Mouse (Mus musculus) R1 (cell line): Measurements from ENCODE around the gene Klra7.
"Not testable (repeated sequence)": the region's sequence is repeated elsewhere in the genome, so short reads cannot be mapped to it uniquely, and the experiment has no call there.

Experiments used
- DNase-seq: peaks from one replicate; pipeline ENCODE4 v3.0.0-alpha.2; 2018; ENCODE audit warnings: low read depth, low spot score

Gene Klra7

DNA sequence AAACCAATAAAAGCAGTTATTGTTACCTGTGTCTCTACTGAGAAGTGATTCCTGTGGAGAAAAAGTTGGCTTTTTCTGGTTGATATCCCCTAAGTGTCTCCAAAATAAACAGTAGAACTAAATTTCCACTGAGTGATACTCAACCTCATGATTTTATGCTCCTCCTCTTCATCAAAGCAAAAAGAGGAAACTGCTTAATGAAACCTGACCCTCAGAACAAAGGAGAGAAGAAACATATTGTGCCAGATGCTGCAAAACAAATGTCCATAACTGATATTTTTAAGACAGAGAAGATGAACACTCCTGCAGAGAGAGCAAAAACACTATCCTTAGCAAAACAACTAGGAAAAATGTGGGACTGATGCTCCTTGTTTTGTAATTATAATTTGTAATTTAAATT is at the start of gene Klra7:
Gene Klra7, minus strand, starts transcription at position 101 of the 400 bp plus-strand sequence.
- no peak for DNase-seq

DNA sequence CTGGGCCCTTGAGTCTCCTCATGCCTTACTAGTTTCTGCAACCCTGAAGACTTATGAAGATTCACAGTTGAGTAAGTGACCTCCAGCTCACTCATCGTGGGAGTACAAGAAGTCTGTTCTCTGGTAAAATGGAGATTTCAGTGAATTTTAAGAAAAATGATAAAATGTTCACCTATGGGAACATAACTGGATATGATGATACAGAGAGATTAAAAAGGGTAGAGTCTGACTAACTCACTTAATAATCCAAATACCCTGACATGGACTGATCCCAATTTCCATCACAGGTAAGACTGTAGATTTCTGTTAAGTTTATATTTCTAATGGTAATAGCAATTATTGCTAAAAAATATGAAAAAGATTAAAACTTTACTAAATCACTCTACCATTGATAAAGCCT is 48.7 kb upstream of the Klra7 start, which contains the start of gene Klra10:
Gene Klra10, minus strand, starts transcription at position 101 of the 400 bp plus-strand sequence.
- not testable (repeated sequence) for DNase-seq

DNA sequence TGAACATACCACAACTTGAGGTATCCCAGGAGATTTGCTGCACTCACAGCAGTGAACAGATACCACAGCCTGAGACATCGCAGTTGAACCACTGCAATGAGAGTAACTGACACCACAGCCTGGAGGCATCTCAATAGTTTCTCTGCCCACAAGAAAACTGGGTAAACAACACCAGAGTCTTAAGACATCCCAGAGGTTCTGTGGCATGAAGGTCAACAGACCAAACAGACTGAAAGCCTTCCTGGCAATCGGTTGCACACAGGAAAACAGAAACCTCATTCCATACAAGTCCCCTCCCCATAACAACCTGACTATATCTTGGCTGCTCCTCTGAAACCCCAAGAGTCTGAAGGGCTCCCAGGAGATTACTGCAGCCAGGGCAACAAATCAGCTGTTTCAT is 22.2 kb upstream of the Klra7 start:
- no peak for DNase-seq

DNA sequence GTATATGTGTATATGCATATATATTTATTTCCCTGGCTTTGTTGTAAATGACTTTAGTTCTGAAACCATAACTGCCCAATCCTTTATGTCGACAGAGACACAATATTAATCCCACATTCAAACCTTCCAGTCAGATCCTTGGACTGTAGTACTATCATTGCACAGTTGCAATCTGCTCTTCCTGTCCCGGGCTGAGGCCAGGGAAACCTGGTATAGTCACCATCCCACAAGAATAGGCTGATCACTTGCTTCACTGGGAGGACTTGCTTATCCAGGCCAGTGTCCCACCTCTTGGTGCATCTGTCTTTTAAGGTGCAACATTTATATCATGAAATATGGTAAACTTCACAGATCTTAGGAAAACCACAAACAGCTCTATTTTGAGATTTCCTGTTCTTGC is 4.4 kb upstream of the Klra7 start:
- no peak for DNase-seq

DNA sequence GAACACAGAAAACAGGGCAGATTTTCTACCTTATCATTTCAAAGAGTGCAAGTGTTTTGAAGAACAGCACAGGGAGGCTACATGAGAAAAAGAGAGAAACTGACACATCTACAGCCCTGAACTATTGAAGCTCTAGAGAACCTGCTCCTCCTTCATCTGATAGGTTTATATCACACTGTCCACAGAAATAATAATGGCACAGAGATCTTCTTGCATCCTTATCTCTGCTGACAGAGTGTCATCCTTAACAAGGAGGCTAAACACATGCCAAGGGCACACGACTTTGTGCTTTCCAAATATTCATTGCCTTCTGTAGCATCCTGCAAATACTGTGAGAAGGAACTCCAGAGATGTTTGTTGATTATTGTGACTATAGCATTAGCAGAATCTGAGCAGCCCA is 3.5 kb upstream of the Klra7 start:
- DNase-seq: no peak

DNA sequence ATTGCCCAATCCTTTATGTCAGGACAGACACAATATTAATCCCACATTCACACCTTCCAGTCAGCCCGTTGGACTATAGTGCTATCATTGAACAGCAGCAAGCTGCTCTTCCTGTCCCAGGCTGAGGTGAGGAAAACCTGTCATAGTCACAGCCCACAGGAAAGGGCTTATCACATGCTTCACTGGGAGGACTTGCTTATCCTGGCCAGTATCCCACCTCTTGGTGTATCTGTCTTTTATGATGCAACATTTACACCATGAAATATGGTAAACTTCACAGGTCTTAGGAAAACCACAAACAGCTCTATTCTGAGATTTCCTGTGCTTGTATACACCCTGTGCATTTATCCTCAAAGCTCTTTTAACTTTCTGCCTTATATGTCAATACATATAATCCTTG is 35.7 kb downstream of the Klra7 start:
- not testable (repeated sequence) for DNase-seq

DNA sequence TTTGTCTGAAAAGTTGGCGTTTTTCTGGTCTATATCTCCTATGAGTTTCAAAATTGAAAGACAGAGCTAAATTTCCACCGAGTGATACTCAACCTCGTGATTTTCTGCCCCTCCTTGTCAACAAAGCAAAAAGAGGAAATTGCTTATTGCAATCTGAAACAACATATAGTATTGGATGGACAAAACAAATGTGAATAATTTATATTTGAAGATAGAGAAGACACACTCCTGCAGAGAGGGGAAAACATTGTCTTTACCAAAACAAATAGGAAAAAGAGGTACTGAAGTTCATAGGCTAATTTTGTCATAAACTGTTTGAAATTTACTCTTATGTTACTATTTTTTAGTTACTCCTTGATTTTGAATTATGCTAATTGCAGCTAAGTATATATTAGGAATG is 40.1 kb downstream of the Klra7 start, which contains the start of gene Klra9:
Gene Klra9, minus strand, starts transcription at position 101 of the 400 bp plus-strand sequence.
- not testable (repeated sequence) for DNase-seq
